Mouse (Mus musculus) G1E (cell line): Measurements from ENCODE around the gene Cdk5r2.

ENCODE experiments used
- CTCF ChIP-seq: IDR thresholded peaks from 2 replicates; pipeline ENCODE4 v1.5.1; 2012; ENCODE audit warnings: low read depth, low read length, inconsistent platforms, mixed read lengths
- GATA2 ChIP-seq: IDR thresholded peaks from 2 replicates; pipeline ENCODE4 v1.6.1; 2012; ENCODE audit warnings: low read depth, low read length, inconsistent platforms, borderline replicate concordance

DNA sequence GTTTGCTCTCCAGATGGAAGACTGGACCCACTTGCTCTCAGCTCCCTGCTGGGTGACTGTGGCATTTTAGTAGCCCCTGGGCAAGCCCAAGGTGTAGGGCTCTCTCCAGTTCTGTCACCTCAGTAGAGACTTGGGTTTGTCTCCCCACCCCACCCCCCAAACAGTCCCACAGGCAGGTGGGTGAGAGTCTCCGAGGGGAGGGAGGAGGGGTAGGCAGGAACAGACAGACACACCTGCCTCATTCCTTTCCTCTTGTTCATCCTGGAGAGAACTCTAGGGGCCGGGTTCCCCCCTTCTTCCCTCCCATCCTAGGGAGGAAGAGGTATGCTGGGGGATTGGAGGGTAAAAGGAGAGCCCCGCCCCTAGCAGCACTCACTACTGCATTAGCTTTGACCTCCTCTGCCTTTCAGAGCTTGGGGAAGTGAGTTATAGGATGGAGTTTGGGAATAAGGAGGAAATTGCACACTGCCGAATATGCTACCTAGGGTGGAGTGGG is 49.3 kb upstream of the Cdk5r2 start:
- no peak for TF ChIP-seq CTCF
- no peak for TF ChIP-seq GATA2
